Mouse (Mus musculus) forebrain, embryonic 10.5 days (tissue): ENCODE measurements at regions not wholly inside any gene's neighbourhood (a gene's known extent, or its start where the extent isn't known, plus 50 kb on each side); places are given as distances from the start of the nearest gene placed in this dataset.

ENCODE experiments used
- DNase-seq: peaks from one replicate; pipeline ENCODE4 v3.0.0-alpha.2; 2017; ENCODE audit warnings: low spot score; ENCODE audit errors: extremely low spot score
- H3K27ac ChIP-seq: fragments of 300-500 bp; sonication (generic); 2 replicates; pipeline ENCODE4 v1.5.1; 2016; ENCODE audit warnings: mild to moderate bottlenecking
- H3K27me3 ChIP-seq: fragments of 300-500 bp; sonication (generic); 2 replicates; pipeline ENCODE4 v1.6.1; 2016; ENCODE audit warnings: mild to moderate bottlenecking; ENCODE audit not compliant: poor library complexity, severe bottlenecking
- H3K36me3 ChIP-seq: fragments of 300-500 bp; sonication (generic); replicated peaks from 2 replicates; pipeline ENCODE4 v1.6.1; 2016; ENCODE audit warnings: mild to moderate bottlenecking, moderate library complexity
- H3K4me1 ChIP-seq: fragments of 300-500 bp; sonication (generic); 2 replicates; pipeline ENCODE4 v1.6.1; 2016
- H3K4me3 ChIP-seq: fragments of 300-500 bp; sonication (generic); 2 replicates; pipeline ENCODE4 v1.5.1; 2016; ENCODE audit warnings: mild to moderate bottlenecking, moderate library complexity
- H3K9me3 ChIP-seq: fragments of 300-500 bp; sonication (generic); 2 replicates; pipeline ENCODE4 v1.6.1; 2016; ENCODE audit warnings: mild to moderate bottlenecking, moderate library complexity
- WGBS: fragments of 180-500 bp; shearing (Covaris S2); methylation state at CpG from one replicate; pipeline ENCODE4 v1.1.7; 2016; 5-methylcytosine and 5-hydroxymethylcytosine counted together

DNA sequence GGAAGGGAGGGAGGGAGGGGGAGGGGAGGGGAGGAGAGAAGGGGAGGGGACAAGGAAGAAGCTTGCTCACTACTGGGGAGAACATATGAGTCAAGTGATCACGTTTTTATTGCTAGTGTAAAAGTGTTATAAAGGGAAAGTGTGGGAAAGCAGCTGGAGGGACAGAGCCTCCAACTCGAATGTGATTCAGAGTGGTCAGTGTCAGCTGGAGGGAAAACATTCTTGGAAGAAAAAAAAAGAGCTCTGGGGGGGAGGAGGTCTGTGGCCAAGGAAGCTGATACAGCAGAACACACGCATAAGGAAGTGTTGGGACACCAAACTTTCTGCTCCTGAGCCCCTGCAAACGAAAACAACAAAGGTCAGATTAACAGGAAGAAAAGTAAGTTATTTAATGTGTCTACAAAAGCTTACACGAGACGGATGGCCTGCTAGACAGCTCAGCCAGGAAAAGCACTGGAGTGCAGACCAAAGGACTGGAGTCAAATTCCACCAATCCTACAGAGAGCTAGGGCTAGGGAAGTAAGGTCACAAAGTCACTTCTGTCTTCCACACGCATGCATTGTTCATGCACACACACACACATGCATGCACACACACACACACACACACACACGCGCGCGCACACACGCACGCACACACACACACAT is 85.1 kb upstream of the Epcam start:
- H3K27ac ChIP-seq, result no peak overlapping the region
- H3K36me3 ChIP-seq, result no peaks in the 10 kb centered on the region
- 0 out of 2 replicates have a peak, but pooled peaks cover 3% of the 10 kb centered on the region for H3K9me3 ChIP-seq
- peaks cover 8% of the 10 kb centered on the region; the same call in 1 of the 2 replicates for H3K27me3 ChIP-seq
- 68% methylated on average over 13 of the region's 13 CpGs for WGBS
- no peak overlapping the region for H3K4me3 ChIP-seq
- peaks cover 26% of the 10 kb centered on the region for H3K4me1 ChIP-seq
- DNase-seq, result no peak

DNA sequence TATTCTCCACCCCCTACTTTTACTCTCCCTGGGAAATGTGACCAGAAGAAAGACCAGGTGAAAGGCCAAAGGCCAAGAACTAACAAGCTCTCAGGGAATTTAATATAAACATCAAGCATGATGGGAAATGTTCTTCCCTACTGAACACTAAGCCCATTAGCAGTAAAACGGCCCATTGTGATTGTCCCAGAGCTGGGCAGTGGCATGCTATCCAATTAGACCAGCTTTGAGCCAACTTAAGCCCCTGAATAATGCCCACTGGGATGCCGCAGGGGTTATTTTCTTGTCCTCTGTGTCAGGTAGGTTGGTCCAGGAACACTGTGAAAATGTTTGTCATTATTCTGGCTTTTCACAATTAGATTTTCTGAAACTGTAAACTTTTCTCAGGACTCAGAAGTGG is 81.2 kb upstream of the Epcam start:
- Histone ChIP-seq H3K4me1 (peaks cover 30% of the 10 kb centered on the region), H3K9me3 (no peaks in the 10 kb centered on the region), H3K27me3 (peaks cover 20% of the 10 kb centered on the region; the same call in 1 of the 2 replicates), H3K4me3 (no peak overlapping the region), H3K27ac (no peak overlapping the region), H3K36me3 (no peaks in the 10 kb centered on the region)
- DNase-seq, result no peak
- WGBS, result 22% methylated on average over 2 of the region's 2 CpGs

DNA sequence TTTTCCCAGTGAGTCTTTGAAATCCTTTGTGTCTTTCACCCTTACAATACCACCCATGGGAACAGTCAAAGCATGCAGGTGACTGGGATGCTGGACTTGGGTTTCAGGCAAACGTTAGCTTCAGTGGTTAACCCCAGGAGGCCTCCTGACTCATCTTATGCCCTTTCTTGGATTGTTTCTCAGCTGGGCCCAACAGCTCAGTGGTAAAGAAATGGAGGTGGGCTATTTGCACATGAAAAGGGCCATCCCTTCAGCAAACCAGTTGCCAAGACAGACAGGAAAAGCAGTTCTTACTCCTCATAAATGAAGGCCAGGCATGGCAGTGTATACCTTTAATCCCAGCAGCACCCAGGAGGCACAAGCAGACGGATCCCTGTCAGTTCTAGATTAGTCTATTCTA is 77.4 kb upstream of the Epcam start:
- 37% methylated on average over 2 of the region's 2 CpGs for WGBS

DNA sequence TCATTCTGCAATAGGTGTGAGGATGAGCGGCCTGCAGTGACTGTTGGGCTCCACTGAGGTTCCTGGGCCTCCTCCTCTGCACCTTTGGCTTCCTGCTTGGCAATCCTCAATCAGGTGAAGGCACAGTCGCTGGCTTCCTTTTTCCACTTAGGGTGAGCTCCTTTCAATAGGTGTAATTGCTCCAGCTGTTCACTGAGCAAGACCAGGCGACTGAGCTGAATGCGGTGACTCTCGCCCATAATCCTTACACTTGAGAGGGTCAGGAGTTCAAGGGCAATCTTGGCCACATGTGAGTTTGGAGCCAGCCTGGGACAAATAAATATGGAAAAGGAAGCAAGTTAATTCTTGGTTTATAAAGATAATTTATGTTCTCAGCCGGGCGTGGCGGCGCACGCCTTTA is 76.1 kb upstream of the Epcam start:
- Histone ChIP-seq H3K4me3 (no peak overlapping the region), H3K27me3 (0 out of 2 replicates have a peak, but pooled peaks cover 11% of the 10 kb centered on the region), H3K36me3 (no peaks in the 10 kb centered on the region), H3K9me3 (no peaks in the 10 kb centered on the region), H3K4me1 (peaks cover 11% of the 10 kb centered on the region), H3K27ac (no peak overlapping the region)
- 93% methylated on average over 10 of the region's 10 CpGs for WGBS
- DNase-seq, result no peak

More for the DNA sequence above, 77.4 kb upstream of the Epcam start:
- no peak overlapping the region for H3K27ac ChIP-seq
- H3K27me3 ChIP-seq, result 0 out of 2 replicates have a peak, but pooled peaks cover 11% of the 10 kb centered on the region
- DNase-seq, result no peak
- H3K4me1 ChIP-seq, result peaks cover 20% of the 10 kb centered on the region
- no peak overlapping the region for H3K4me3 ChIP-seq
- no peaks in the 10 kb centered on the region for H3K36me3 ChIP-seq
- H3K9me3 ChIP-seq, result no peaks in the 10 kb centered on the region

DNA sequence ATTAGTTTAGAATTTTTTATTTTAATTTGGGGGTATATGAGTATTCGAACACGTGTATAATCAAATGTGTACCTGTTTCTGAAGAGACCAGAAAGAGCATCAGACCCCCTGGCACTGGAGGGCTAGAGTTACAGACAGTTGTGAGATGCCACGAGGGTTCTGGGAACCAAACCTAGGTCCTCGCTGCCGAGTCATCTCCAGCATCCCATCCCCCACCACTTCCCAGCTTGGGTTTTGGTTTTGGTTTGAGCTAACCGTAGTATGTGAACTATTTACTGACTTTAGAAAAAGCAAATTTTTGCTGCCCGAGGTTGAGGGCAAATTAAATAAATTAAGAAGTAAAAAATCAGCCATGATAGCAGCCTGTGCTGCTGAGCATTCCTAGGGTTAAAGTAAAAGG is 74.9 kb upstream of the Epcam start:
- H3K27ac ChIP-seq, result no peak overlapping the region
- no peaks in the 10 kb centered on the region for H3K9me3 ChIP-seq
- WGBS, result 91% methylated on average over 7 of the region's 7 CpGs
- no peaks in the 10 kb centered on the region for H3K36me3 ChIP-seq
- no peak overlapping the region for H3K4me3 ChIP-seq
- peaks cover 17% of the 10 kb centered on the region for H3K27me3 ChIP-seq
- DNase-seq, result no peak
- peaks cover 4% of the 10 kb centered on the region; the same call in 1 of the 2 replicates for H3K4me1 ChIP-seq

DNA sequence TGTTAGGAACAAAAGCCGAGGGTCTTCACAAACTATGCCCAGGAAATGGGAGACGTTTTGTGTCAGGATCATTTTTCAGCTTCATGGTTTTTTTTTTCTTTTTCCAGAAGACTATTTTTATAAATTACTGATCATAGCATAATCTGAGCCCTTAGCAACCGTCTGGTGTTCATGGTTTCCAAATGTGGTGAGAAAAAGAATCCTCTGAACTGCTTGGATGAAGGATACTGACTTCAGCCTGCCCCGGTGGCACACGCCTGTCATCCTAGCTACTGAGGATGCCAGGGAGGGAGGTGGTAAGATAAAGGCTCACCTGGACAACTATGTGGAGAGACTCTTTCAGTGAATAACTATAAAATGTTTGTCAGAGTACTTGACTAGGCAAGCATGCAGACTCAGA is 72.4 kb upstream of the Epcam start:
- Histone ChIP-seq H3K27ac (no peak overlapping the region), H3K4me3 (no peak overlapping the region), H3K9me3 (no peaks in the 10 kb centered on the region), H3K36me3 (no peaks in the 10 kb centered on the region), H3K4me1 (peaks cover 17% of the 10 kb centered on the region), H3K27me3 (peaks cover 19% of the 10 kb centered on the region)
- 94% methylated on average over 5 of the region's 5 CpGs for WGBS
- no peak for DNase-seq

DNA sequence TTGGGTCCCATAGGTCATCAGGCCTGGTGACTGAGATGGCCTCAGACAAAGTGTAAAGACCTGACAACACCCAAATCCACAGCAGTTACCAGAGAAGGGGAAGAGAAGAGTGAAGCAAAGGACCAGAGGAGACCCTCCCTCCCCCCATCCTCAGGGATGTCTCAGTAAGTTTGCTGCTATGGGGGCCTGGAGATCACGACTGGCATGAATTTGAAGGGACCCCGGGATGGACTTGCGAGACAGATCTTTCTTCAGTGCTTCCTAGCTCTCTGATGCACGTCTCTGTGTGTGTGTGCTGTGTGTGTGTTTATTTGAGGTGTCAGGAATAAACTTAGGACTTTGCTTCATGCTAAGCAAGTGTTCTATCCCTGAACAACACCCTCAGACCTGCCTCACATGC is 70.1 kb upstream of the Epcam start:
- no peaks in the 10 kb centered on the region for H3K9me3 ChIP-seq
- H3K4me1 ChIP-seq, result peaks cover 16% of the 10 kb centered on the region
- no peak overlapping the region for H3K27ac ChIP-seq
- peaks cover 30% of the 10 kb centered on the region for H3K27me3 ChIP-seq
- no peaks in the 10 kb centered on the region for H3K36me3 ChIP-seq
- DNase-seq, result no peak
- no peak overlapping the region for H3K4me3 ChIP-seq
- WGBS, result 83% methylated on average over 4 of the region's 4 CpGs

DNA sequence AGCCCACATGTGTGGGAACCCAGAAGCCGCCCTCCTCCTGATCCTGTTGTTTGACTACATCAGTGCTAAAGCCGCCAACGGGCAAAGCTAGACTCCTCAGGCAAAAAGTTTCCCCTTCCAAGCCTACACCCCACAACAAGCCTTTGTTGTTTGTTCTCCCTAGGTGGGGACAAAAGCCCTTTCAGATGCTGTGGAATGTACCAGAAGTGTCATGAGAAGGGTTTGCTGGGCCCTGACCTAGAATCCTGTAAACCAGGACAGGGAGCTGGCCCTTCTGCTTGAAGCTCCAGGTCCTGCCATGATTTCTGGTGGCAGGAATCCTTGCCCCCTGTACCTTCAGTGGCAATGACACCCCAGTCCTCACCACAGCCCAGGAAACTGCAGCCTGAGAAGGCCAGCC is 69.5 kb upstream of the Epcam start:
- no peak overlapping the region for H3K4me3 ChIP-seq
- H3K27me3 ChIP-seq, result peaks cover 34% of the 10 kb centered on the region
- no peaks in the 10 kb centered on the region for H3K9me3 ChIP-seq
- H3K27ac ChIP-seq, result no peak overlapping the region
- WGBS, result 69% methylated on average over 3 of the region's 3 CpGs
- no peak for DNase-seq
- peaks cover 23% of the 10 kb centered on the region for H3K4me1 ChIP-seq
- H3K36me3 ChIP-seq, result no peaks in the 10 kb centered on the region

DNA sequence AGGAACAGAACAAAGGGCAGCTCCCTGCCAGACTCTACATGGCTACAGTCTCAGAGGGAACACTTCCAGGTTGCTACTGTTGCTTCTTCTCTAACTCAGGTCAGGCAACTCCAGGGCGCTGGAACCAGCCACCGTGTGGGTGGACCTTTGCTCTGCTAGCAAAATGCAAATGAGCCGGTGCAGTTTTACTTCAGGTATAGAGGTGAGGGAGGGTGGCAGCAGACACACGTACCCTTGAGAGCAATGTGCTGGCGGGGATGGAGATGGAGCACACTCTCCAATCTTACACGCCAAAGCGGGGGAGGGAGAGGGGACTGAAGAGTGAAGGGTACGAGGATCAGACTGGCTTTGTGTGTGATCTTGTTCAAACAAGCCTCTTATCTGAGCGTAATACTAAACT is 68.8 kb upstream of the Epcam start:
- no peaks in the 10 kb centered on the region for H3K9me3 ChIP-seq
- no peak overlapping the region for H3K4me3 ChIP-seq
- H3K27me3 ChIP-seq, result peaks cover 34% of the 10 kb centered on the region
- no peaks in the 10 kb centered on the region for H3K36me3 ChIP-seq
- DNase-seq, result no peak
- WGBS, result 56% methylated on average over 9 of the region's 9 CpGs
- no peak overlapping the region for H3K27ac ChIP-seq
- H3K4me1 ChIP-seq, result peaks cover 25% of the 10 kb centered on the region

DNA sequence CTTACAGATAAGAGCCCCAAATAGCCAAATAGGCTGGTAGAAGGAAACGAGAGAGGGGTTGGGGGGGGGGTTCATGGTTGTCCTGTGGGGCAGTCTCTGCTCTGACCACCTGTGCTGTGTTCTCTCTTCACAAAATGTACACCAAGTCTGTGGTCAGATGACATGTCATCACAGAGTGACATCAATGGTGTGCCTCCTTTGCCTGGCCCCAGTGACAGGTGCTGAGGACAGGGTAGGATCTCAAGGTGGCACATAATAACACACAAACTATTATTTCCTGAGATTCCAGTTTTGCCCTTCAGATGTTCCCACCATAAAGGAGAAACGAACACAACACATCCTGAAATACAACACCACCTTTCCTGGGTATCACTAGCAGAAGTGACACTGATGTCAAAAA is 68.3 kb upstream of the Epcam start:
- H3K4me3 ChIP-seq, result no peak overlapping the region
- H3K36me3 ChIP-seq, result no peaks in the 10 kb centered on the region
- no peaks in the 10 kb centered on the region for H3K9me3 ChIP-seq
- peaks cover 25% of the 10 kb centered on the region for H3K4me1 ChIP-seq
- no peak overlapping the region for H3K27ac ChIP-seq
- H3K27me3 ChIP-seq, result peaks cover 34% of the 10 kb centered on the region
- WGBS, result 67% methylated on average over 2 of the region's 2 CpGs
- no peak for DNase-seq

DNA sequence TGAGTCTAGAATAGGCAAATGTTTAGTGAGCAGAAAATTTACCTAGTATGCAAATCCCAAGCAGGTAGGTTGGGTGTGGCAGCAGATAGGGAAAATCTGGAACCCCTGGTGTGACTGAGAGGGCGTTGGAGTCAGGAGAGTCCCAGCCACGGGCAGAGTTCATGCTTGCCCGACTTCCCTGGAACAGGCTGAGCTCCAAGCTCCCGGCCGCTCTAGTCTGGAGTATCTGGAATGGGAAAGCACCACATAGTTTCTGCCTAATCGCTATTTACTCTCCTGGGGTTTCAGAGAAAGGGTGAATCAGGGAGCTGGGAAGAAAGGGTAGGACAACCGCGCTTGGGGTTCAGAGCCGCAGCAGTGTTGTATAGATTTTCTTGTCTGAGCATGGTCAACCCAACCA is 65.8 kb upstream of the Epcam start:
- H3K4me3 ChIP-seq, result no peak overlapping the region
- 76% methylated on average over 9 of the region's 9 CpGs for WGBS
- H3K36me3 ChIP-seq, result no peaks in the 10 kb centered on the region
- peaks cover 39% of the 10 kb centered on the region for H3K27me3 ChIP-seq
- no peak for DNase-seq
- H3K27ac ChIP-seq, result no peak overlapping the region
- H3K4me1 ChIP-seq, result peaks cover 30% of the 10 kb centered on the region
- H3K9me3 ChIP-seq, result no peaks in the 10 kb centered on the region

DNA sequence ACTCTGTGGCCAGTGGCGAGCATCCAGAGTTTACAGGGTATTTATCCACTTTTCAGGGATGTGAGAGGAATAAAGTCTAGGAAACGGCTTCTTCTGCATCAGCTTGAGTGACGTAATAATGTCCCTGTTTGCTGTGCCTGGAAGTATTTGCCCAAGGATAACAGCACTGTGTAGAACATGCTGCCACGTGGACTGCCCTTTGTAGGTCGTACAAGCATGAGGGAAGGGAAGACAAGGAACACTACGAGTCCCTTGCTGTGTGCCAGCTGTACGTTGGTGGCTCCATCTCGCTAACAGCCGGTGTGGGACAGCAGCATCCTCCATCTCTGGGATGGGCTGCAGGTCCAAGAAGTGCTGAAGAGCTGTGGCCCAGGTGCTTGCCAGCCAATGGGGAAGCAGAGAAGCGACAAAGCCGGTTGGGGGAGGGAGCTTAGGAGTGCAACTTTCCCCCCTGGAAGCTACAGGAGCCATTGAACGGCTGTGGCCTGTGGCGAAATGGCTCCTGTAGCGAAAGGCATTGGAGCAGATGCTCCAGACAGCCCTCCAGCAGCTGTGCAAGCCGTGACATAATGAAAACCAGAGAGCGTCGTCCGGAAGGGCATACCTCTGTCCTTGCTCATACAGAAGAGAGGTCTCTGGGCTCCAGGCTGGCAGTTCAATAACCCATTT is 65.0 kb upstream of the Epcam start:
- peak; percentile 23 for DNase-seq
- H3K27me3 ChIP-seq, result peaks cover 34% of the 10 kb centered on the region
- peaks cover 30% of the 10 kb centered on the region for H3K4me1 ChIP-seq
- H3K9me3 ChIP-seq, result no peaks in the 10 kb centered on the region
- H3K27ac ChIP-seq, result peak overlapping the region; percentile 58; the same call in 1 of the 2 replicates
- peak overlapping the region; percentile 41 for H3K4me3 ChIP-seq
- WGBS, result 41% methylated on average over 18 of the region's 18 CpGs
- no peaks in the 10 kb centered on the region for H3K36me3 ChIP-seq

DNA sequence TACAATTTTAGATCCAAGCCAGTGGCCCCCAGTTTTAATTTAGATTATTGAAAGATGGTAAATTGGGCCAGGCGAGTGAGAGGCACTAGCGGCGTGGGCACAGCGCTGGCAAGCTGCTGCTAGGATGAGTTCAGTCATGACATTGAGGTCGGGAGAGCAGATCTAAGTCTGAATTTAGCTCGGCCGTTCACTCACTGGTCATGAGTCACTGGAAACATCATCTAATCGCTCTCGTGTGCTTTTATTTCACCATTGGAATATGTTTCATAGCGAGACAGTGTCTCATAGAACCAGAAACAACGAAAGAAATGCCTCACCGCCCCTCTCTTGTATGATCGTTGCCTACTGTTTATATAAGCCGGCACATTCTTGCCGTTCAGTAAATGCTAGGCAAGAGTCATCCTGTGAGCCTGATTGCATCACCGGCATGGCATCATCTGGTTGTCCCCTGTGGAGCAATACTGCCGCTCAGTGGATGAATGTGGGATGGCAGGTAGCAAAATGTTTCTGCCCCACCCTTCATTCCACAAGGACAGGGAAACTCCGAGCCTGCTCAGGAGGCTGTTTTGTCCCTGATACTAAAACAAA is 64.3 kb upstream of the Epcam start:
- Histone ChIP-seq H3K4me3 (peak overlapping the region; percentile 41), H3K9me3 (no peaks in the 10 kb centered on the region), H3K4me1 (peaks cover 27% of the 10 kb centered on the region), H3K27ac (peak overlapping the region; percentile 58), H3K27me3 (peaks cover 28% of the 10 kb centered on the region), H3K36me3 (no peaks in the 10 kb centered on the region)
- peak; percentile 89 for DNase-seq
- WGBS, result 12% methylated on average over 18 of the region's 18 CpGs
